Mouse (Mus musculus) lung, postnatal 0 days (tissue): ENCODE measurements at regions not wholly inside any gene's neighbourhood (a gene's known extent, or its start where the extent isn't known, plus 50 kb on each side); places are given as distances from the start of the nearest gene placed in this dataset.

ENCODE experiments used
- CTCF ChIP-seq: IDR thresholded peaks from 2 replicates; pipeline ENCODE4 v1.5.1; 2016; ENCODE audit warnings: antibody characterized with exemption, mild to moderate bottlenecking
- EP300 ChIP-seq: IDR thresholded peaks from 2 replicates; pipeline ENCODE4 v1.6.1; 2016; ENCODE audit warnings: antibody characterized with exemption, mild to moderate bottlenecking, control low read depth

DNA sequence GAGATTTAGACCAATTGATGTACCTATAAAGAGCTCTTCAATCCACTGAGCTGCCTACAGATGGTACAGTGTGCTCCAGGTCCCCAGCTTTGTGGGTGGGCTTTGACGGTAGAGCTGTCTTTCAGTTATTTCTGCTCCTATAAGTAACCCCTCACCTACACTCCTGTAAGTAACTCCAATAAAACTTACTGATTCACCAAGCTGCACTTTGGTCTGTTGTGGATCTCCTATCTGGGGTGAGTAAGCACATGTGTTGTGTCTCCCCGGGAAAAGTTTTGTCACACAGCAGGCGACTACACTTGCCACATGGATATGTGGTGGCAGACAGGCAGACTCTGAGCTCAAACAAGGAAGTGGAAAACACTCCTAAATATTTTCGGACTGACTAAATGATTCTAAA is 70.4 kb upstream of the Tmem150c start:
- TF ChIP-seq CTCF (no peak), EP300 (no peak)
